Mouse (Mus musculus) lung, embryonic 16.5 days (tissue): ENCODE data around the gene Wdhd1. TPM values are rescaled to one million over a fixed set of nuclear protein-coding genes. Genes with fewer than 3 reads are reported as not detected.

Source experiments
- ATAC-seq: fragments of 200-750 bp; cut with Nextera tagmentation; 2 replicates; pipeline ENCODE4 v1.8.0; 2017; ENCODE audit warnings: low read depth, mild to moderate bottlenecking, moderate library complexity
- H3K27ac ChIP-seq: fragments of 300-500 bp; sonication (generic); 2 replicates; pipeline ENCODE4 v1.5.1; 2014; ENCODE audit warnings: mild to moderate bottlenecking, control low read depth, low read length
- H3K27me3 ChIP-seq: fragments of 300-500 bp; sonication (generic); 2 replicates; pipeline ENCODE4 v1.6.1; 2014; ENCODE audit warnings: low read depth, low read length, mixed read lengths; ENCODE audit not compliant: control insufficient read depth, insufficient read depth
- H3K36me3 ChIP-seq: fragments of 300-500 bp; sonication (generic); 2 replicates; pipeline ENCODE4 v1.6.1; 2014; ENCODE audit warnings: low read length; ENCODE audit not compliant: control insufficient read depth, insufficient read depth
- H3K4me1 ChIP-seq: fragments of 300-500 bp; sonication (generic); replicated peaks from 2 replicates; pipeline ENCODE4 v1.6.1; 2014; ENCODE audit warnings: low read length, mixed read lengths; ENCODE audit not compliant: control insufficient read depth, insufficient read depth
- H3K4me2 ChIP-seq: fragments of 300-500 bp; sonication (generic); 2 replicates; pipeline ENCODE4 v1.6.1; 2014; ENCODE audit warnings: low read depth, low read length, control low read depth
- H3K4me3 ChIP-seq: fragments of 300-500 bp; sonication (generic); 2 replicates; pipeline ENCODE4 v1.5.1; 2014; ENCODE audit warnings: mild to moderate bottlenecking, low read length, control low read depth
- H3K9ac ChIP-seq: fragments of 300-500 bp; sonication (generic); 2 replicates; pipeline ENCODE4 v1.6.1; 2014; ENCODE audit warnings: low read length, control low read depth
- H3K9me3 ChIP-seq: fragments of 300-500 bp; sonication (generic); 2 replicates; pipeline ENCODE4 v1.6.1; 2016; ENCODE audit warnings: low read length; ENCODE audit not compliant: control insufficient read depth
- WGBS: fragments of 180-500 bp; shearing (Covaris S2); extraction: QIAGEN DNeasy Blood & Tissue Kit; methylation state at CpG from one replicate; pipeline ENCODE4 v1.1.7; 2014; 5-methylcytosine and 5-hydroxymethylcytosine counted together
- polyA plus RNA-seq: library from polyadenylated mRNA; unstranded; fragments of >200 nt; fragmentation: Nextera tagmentation; extraction: Ambion mirVana; gene quantifications from 2 replicates; pipeline ENCODE4 v1.2.1, GENCODE M21; 2015

Gene Wdhd1
- polyA plus RNA-seq, 1 experiment from 2014 or later: 32.9 TPM

- no peaks in the 10 kb centered on the region for H3K9me3 ChIP-seq
- no peak overlapping the region for H3K9ac ChIP-seq
- no peaks in the 10 kb centered on the region for H3K27me3 ChIP-seq
- no peak overlapping the region for H3K4me3 ChIP-seq
- no peak overlapping the region for H3K27ac ChIP-seq
- H3K36me3 ChIP-seq: no peaks in the 10 kb centered on the region
- no peak overlapping the region for H3K4me2 ChIP-seq
- H3K4me1 ChIP-seq: 0 out of 2 replicates have a peak, but pooled peaks cover 2% of the 10 kb centered on the region
- WGBS: 90% methylated on average over 1 of the region's 1 CpGs
- ATAC-seq: no peak
Observed at GRCm38 (mm10) chr14:47286215-47286614, 9.6 kb upstream of the Wdhd1 start.

GRCm38 (mm10) chr14:47285271-47285670, 8.6 kb upstream of the Wdhd1 start:
- Histone ChIP-seq H3K9ac (no peak overlapping the region), H3K27ac (no peak overlapping the region), H3K4me1 (0 out of 2 replicates have a peak, but pooled peaks cover 2% of the 10 kb centered on the region), H3K9me3 (no peaks in the 10 kb centered on the region), H3K27me3 (no peaks in the 10 kb centered on the region), H3K36me3 (no peaks in the 10 kb centered on the region), H3K4me2 (no peak overlapping the region), H3K4me3 (no peak overlapping the region)
- WGBS: 98% methylated on average over 2 of the region's 2 CpGs
- no peak for ATAC-seq

GRCm38 (mm10) chr14:47283568-47283967, 6.9 kb upstream of the Wdhd1 start:
- ATAC-seq: no peak
- Histone ChIP-seq H3K27ac (no peak overlapping the region), H3K4me2 (no peak overlapping the region), H3K4me3 (no peak overlapping the region), H3K4me1 (0 out of 2 replicates have a peak, but pooled peaks cover 2% of the 10 kb centered on the region), H3K9ac (no peak overlapping the region), H3K9me3 (no peaks in the 10 kb centered on the region), H3K36me3 (no peaks in the 10 kb centered on the region), H3K27me3 (no peaks in the 10 kb centered on the region)
- 44% methylated on average over 7 of the region's 7 CpGs for WGBS

- peaks cover 2% of the 10 kb centered on the region; the same call in 1 of the 2 replicates for H3K4me1 ChIP-seq
- H3K9ac ChIP-seq: no peak overlapping the region
- H3K4me2 ChIP-seq: no peak overlapping the region
- no peak overlapping the region for H3K27ac ChIP-seq
- no peak overlapping the region for H3K4me3 ChIP-seq
- no peak for ATAC-seq
- WGBS: 92% methylated on average over 4 of the region's 4 CpGs
- no peaks in the 10 kb centered on the region for H3K36me3 ChIP-seq
- H3K27me3 ChIP-seq: no peaks in the 10 kb centered on the region
- no peaks in the 10 kb centered on the region for H3K9me3 ChIP-seq
Observed at GRCm38 (mm10) chr14:47281535-47281934, 4.9 kb upstream of the Wdhd1 start.

- Histone ChIP-seq H3K4me3 (no peak overlapping the region), H3K27ac (no peak overlapping the region), H3K4me1 (peaks cover 2% of the 10 kb centered on the region), H3K9ac (no peak overlapping the region), H3K9me3 (no peaks in the 10 kb centered on the region), H3K27me3 (no peaks in the 10 kb centered on the region), H3K36me3 (no peaks in the 10 kb centered on the region), H3K4me2 (no peak overlapping the region)
- no peak for ATAC-seq
- WGBS: 85% methylated on average over 2 of the region's 2 CpGs
Observed at GRCm38 (mm10) chr14:47279058-47279457, 2.4 kb upstream of the Wdhd1 start.

- peak overlapping the region; percentile 54 for H3K4me2 ChIP-seq
- H3K36me3 ChIP-seq: peaks cover 5% of the 10 kb centered on the region; the same call in 1 of the 2 replicates
- peak overlapping the region; percentile 92 for H3K4me3 ChIP-seq
- H3K27me3 ChIP-seq: no peaks in the 10 kb centered on the region
- H3K9ac ChIP-seq: peak overlapping the region; percentile 94
- peak overlapping the region; percentile 95 for H3K27ac ChIP-seq
- no peaks in the 10 kb centered on the region for H3K9me3 ChIP-seq
- under 1% methylated on average over 22 of the region's 22 CpGs for WGBS
- ATAC-seq: peak; percentile 8
- H3K4me1 ChIP-seq: no peaks in the 10 kb centered on the region; the same call in none of the 2 replicates
Observed at GRCm38 (mm10) chr14:47276036-47276603, 537 bp downstream of the Wdhd1 start.

- 21% methylated on average over 3 of the region's 3 CpGs for WGBS
- Histone ChIP-seq H3K36me3 (peaks cover 5% of the 10 kb centered on the region; the same call in 1 of the 2 replicates), H3K4me3 (peak overlapping the region; percentile 92), H3K9ac (0 out of 2 replicates have a peak overlapping the region, but pooled peaks have one; percentile 94), H3K27ac (no peak overlapping the region), H3K4me1 (no peaks in the 10 kb centered on the region; the same call in none of the 2 replicates), H3K27me3 (no peaks in the 10 kb centered on the region), H3K9me3 (no peaks in the 10 kb centered on the region), H3K4me2 (peak overlapping the region; percentile 54)
- no peak for ATAC-seq
Observed at GRCm38 (mm10) chr14:47275417-47275816, 1.2 kb downstream of the Wdhd1 start.

GRCm38 (mm10) chr14:47273751-47274150, 2.9 kb downstream of the Wdhd1 start:
- no peak overlapping the region for H3K4me3 ChIP-seq
- H3K27ac ChIP-seq: no peak overlapping the region
- no peak for ATAC-seq

GRCm38 (mm10) chr14:47269706-47270105, 7.0 kb downstream of the Wdhd1 start:
- no peak for ATAC-seq
- Histone ChIP-seq H3K4me3 (no peak overlapping the region), H3K4me2 (no peak overlapping the region), H3K9me3 (no peaks in the 10 kb centered on the region), H3K9ac (no peak overlapping the region), H3K27ac (no peak overlapping the region), H3K36me3 (peaks cover 39% of the 10 kb centered on the region), H3K4me1 (no peaks in the 10 kb centered on the region; the same call in 1 of the 2 replicates), H3K27me3 (no peaks in the 10 kb centered on the region)
- 92% methylated on average over 2 of the region's 2 CpGs for WGBS

More at GRCm38 (mm10) chr14:47273751-47274150, 2.9 kb downstream of the Wdhd1 start:
- no peaks in the 10 kb centered on the region; the same call in none of the 2 replicates for H3K4me1 ChIP-seq
- H3K27me3 ChIP-seq: no peaks in the 10 kb centered on the region
- 82% methylated on average over 3 of the region's 3 CpGs for WGBS
- H3K4me2 ChIP-seq: no peak overlapping the region
- peaks cover 16% of the 10 kb centered on the region for H3K36me3 ChIP-seq
- H3K9ac ChIP-seq: no peak overlapping the region
- H3K9me3 ChIP-seq: no peaks in the 10 kb centered on the region
